Mouse (Mus musculus) kidney, postnatal 0 days (tissue): ENCODE measurements at regions not wholly inside any gene's neighbourhood (a gene's known extent, or its start where the extent isn't known, plus 50 kb on each side); places are given as distances from the start of the nearest gene placed in this dataset.

ENCODE experiments used
- ATAC-seq: fragments of 200-750 bp; cut with Nextera tagmentation; replicated peaks from 2 replicates; pipeline ENCODE4 v1.8.0; 2017; ENCODE audit warnings: low read depth, moderate number of reproducible peaks, moderate TSS enrichment, moderate library complexity; ENCODE audit not compliant: low FRiP score
- DNase-seq: peaks from one replicate; pipeline ENCODE4 v3.0.0-alpha.2; 2016; ENCODE audit warnings: low spot score
- H3K27ac ChIP-seq: fragments of 300-500 bp; sonication (generic); 2 replicates; pipeline ENCODE4 v1.5.1; 2014; ENCODE audit warnings: mild to moderate bottlenecking
- H3K27me3 ChIP-seq: fragments of 300-500 bp; sonication (generic); 2 replicates; pipeline ENCODE4 v1.6.1; 2014; ENCODE audit warnings: low read length, mixed read lengths; ENCODE audit not compliant: insufficient read depth
- H3K36me3 ChIP-seq: fragments of 300-500 bp; sonication (generic); 2 replicates; pipeline ENCODE4 v1.6.1; 2014; ENCODE audit warnings: low read length, mixed read lengths; ENCODE audit not compliant: insufficient read depth
- H3K4me1 ChIP-seq: fragments of 300-500 bp; sonication (generic); replicated peaks from 2 replicates; pipeline ENCODE4 v1.6.1; 2014; ENCODE audit warnings: antibody characterized with exemption, low read length, mixed read lengths; ENCODE audit not compliant: insufficient read depth
- H3K4me2 ChIP-seq: fragments of 300-500 bp; sonication (generic); 2 replicates; pipeline ENCODE4 v1.6.1; 2014; ENCODE audit warnings: mild to moderate bottlenecking, low read length, moderate library complexity, mixed read lengths
- H3K4me3 ChIP-seq: fragments of 300-500 bp; sonication (generic); replicated peaks from 2 replicates; pipeline ENCODE4 v1.5.1; 2014; ENCODE audit warnings: low read depth, low read length
- H3K9ac ChIP-seq: fragments of 300-500 bp; sonication (generic); 2 replicates; pipeline ENCODE4 v1.6.1; 2014; ENCODE audit warnings: low read depth, low read length
- H3K9me3 ChIP-seq: fragments of 300-500 bp; sonication (generic); replicated peaks from 2 replicates; pipeline ENCODE4 v1.6.1; 2016; ENCODE audit warnings: low read length, inconsistent platforms, mixed read lengths
- CTCF ChIP-seq: IDR thresholded peaks from 2 replicates; pipeline ENCODE4 v1.5.1; 2016; ENCODE audit warnings: antibody characterized with exemption, low read depth, mild to moderate bottlenecking, moderate library complexity
- WGBS: fragments of 180-500 bp; shearing (Covaris S2); extraction: QIAGEN DNeasy Blood & Tissue Kit; methylation state at CpG from one replicate; pipeline ENCODE4 v1.1.7; 2014; 5-methylcytosine and 5-hydroxymethylcytosine counted together

- Histone ChIP-seq H3K9me3 (no peaks in the 10 kb centered on the region), H3K36me3 (no peaks in the 10 kb centered on the region), H3K4me1 (no peaks in the 10 kb centered on the region), H3K4me2 (no peak overlapping the region), H3K4me3 (no peak overlapping the region), H3K27me3 (0 out of 2 replicates have a peak, but pooled peaks cover 2% of the 10 kb centered on the region), H3K9ac (no peak overlapping the region), H3K27ac (no peak overlapping the region)
- TF ChIP-seq CTCF, result no peak
- DNase-seq (no peak), ATAC-seq (no peak)
- 24% methylated on average over 13 of the region's 13 CpGs for WGBS
Measured at GRCm38 (mm10) chr9:61084655-61085230, 287.4 kb upstream of the Tle3 start.

- Histone ChIP-seq H3K27ac (no peak overlapping the region), H3K9ac (no peak overlapping the region), H3K4me1 (no peaks in the 10 kb centered on the region), H3K27me3 (no peaks in the 10 kb centered on the region), H3K9me3 (no peaks in the 10 kb centered on the region), H3K4me2 (no peak overlapping the region), H3K36me3 (no peaks in the 10 kb centered on the region), H3K4me3 (no peak overlapping the region)
- WGBS, result 88% methylated on average over 3 of the region's 3 CpGs
- DNase-seq (no peak), ATAC-seq (no peak)
- TF ChIP-seq CTCF, result no peak
Measured at GRCm38 (mm10) chr9:61087035-61087434, 285.1 kb upstream of the Tle3 start.

DNA sequence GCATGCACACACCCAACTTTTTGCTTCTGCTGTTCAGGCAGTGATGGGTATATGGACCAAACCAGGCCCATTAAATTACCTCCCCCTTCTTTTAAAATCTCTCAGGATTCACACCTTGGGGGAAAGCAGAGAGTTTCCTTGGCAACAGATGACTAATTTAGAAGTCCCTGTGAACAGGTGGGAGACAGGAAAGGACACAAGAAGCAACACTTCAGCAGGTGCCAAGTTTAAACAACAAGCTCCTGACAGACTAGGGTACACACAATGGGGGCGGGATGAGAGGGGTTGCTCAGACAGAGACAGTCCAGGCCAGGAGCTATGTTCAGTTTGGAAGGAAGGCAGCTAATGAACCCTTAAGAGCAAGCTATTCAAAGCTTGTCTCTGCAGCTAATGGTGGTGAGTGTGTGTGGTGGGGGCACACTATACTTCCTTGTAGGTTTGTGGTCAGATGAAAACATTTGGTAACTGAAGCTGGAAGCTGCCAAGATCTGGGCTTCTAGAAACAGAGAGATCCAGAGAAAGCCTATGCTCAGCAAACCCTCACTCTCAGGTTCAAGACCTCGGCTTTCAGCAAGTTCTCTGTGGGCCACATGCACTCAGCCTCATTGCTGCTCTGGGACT is 283.0 kb upstream of the Tle3 start:
- DNase-seq, result no peak
- TF ChIP-seq CTCF, result no peak
- Histone ChIP-seq H3K27ac (no peak overlapping the region), H3K27me3 (no peaks in the 10 kb centered on the region), H3K9me3 (no peaks in the 10 kb centered on the region), H3K9ac (no peak overlapping the region), H3K4me1 (no peaks in the 10 kb centered on the region), H3K4me2 (no peak overlapping the region), H3K4me3 (no peak overlapping the region), H3K36me3 (no peaks in the 10 kb centered on the region)
- WGBS, result 78% methylated on average over 2 of the region's 2 CpGs
- ATAC-seq, result no peak

DNA sequence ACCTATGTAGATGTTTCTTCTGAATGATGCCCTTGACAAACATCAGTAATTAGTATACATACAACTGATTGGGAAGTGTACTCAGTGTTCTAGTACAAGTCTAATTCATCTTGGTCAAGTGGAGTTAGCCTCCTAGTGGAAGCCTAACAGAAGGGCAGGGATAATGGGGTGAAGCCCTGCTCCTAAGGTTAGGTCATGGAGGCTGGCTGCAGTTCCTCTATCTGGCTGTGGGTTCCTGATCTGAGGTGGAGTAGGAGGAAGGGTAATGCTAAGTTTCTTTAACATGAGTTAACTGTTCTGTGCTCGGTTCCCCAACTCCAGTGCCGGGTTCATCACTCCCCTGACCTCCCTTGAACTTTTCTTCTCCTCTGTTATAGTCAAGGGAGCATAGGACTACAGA is 281.1 kb upstream of the Tle3 start:
- Histone ChIP-seq H3K36me3 (no peaks in the 10 kb centered on the region), H3K27ac (no peak overlapping the region), H3K9ac (no peak overlapping the region), H3K4me1 (no peaks in the 10 kb centered on the region), H3K4me3 (no peak overlapping the region), H3K4me2 (no peak overlapping the region), H3K27me3 (no peaks in the 10 kb centered on the region), H3K9me3 (no peaks in the 10 kb centered on the region)
- TF ChIP-seq CTCF, result no peak
- DNase-seq (no peak), ATAC-seq (no peak)
- 72% methylated on average over 2 of the region's 2 CpGs for WGBS

- Histone ChIP-seq H3K4me3 (no peak overlapping the region), H3K4me1 (no peaks in the 10 kb centered on the region), H3K9me3 (no peaks in the 10 kb centered on the region), H3K27ac (no peak overlapping the region), H3K36me3 (no peaks in the 10 kb centered on the region), H3K4me2 (no peak overlapping the region), H3K9ac (no peak overlapping the region), H3K27me3 (peaks cover 2% of the 10 kb centered on the region; the same call in 1 of the 2 replicates)
- no peak for TF ChIP-seq CTCF
- DNase-seq (no peak), ATAC-seq (no peak)
- 68% methylated on average over 13 of the region's 13 CpGs for WGBS
Measured at GRCm38 (mm10) chr9:61092834-61093479, 279.2 kb upstream of the Tle3 start.

DNA sequence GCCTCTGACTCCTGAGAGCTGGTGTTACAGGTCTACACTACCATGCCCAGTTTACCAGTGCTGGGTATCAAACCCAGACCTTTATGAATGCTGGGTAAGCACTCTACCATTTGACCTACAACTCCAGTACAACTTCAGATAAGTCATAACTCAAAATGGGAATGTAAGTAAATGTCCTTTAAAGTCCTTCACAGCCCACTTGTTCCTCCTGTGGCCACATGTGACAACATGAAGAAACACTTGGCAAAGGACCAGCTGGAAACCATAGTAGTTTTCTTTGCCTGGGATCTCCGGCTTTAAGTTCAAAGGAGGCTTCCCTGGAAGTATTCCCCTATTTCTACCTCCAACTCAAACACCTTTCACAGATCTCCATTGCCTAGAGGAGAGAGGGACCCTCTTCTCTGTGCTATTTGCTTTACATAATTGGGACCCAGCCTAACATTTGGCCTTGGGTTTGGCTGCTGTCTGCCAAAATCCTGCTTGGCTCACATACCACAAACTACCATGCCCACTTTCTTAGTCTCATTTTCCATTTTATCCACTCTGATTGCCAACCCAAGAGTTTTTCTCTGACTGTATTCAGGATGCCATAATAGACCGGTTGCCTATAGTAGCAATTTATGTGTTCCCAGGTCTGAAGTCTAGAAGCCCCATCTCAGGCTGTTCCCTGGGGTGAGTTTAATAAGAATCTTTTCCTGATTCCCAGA is 276.9 kb upstream of the Tle3 start:
- ATAC-seq, result no peak
- no peak overlapping the region for H3K9ac ChIP-seq
- no peak for DNase-seq
- no peak for TF ChIP-seq CTCF
- no peak overlapping the region for H3K4me2 ChIP-seq
- no peak overlapping the region for H3K4me3 ChIP-seq
- H3K27me3 ChIP-seq, result peaks cover 2% of the 10 kb centered on the region; the same call in 1 of the 2 replicates
- no peaks in the 10 kb centered on the region for H3K4me1 ChIP-seq
- 82% methylated on average over 2 of the region's 2 CpGs for WGBS
- no peaks in the 10 kb centered on the region for H3K9me3 ChIP-seq
- no peak overlapping the region for H3K27ac ChIP-seq
- no peaks in the 10 kb centered on the region for H3K36me3 ChIP-seq
